Mouse (Mus musculus): ENCODE data around the gene Ankrd13a.

GRCm38 (mm10) chr5:114824197-114824596 is 49.7 kb downstream of the Ankrd13a start:
- TF ChIP-seq CTCF (IDR thresholded peaks at IDR 0.05 in 2 of 3, conservative IDR thresholded peaks at IDR 0.05 in 1 of 3; ENCODE audit: control insufficient read depth in 1 of 3, insufficient read depth in 1 of 3, low read depth in 2 of 3, low read length in 3 of 3, poor library complexity in 1 of 3, severe bottlenecking in 1 of 3) (peak; percentile 73 to 92 (median 76)), GABPA (IDR thresholded peaks at IDR 0.05; ENCODE audit: low read depth, low read length) (no peak), USF1 (IDR thresholded peaks at IDR 0.05; ENCODE audit: low read depth, low read length) (no peak), POLR2A (IDR thresholded peaks at IDR 0.05; ENCODE audit: control insufficient read depth in 1 of 2, insufficient read depth in 1 of 2, low read depth in 1 of 2, low read length in 2 of 2, poor library complexity in 1 of 2) (no peak), CHD1 (IDR thresholded peaks at IDR 0.05; ENCODE audit: low read depth, low read length) (no peak), MAX (IDR thresholded peaks at IDR 0.05; ENCODE audit: low read length) (no peak), TCF12 (IDR thresholded peaks at IDR 0.05; ENCODE audit: low read depth, low read length) (no peak)

All from MEL (cell line).